In the genomic region with DNA sequence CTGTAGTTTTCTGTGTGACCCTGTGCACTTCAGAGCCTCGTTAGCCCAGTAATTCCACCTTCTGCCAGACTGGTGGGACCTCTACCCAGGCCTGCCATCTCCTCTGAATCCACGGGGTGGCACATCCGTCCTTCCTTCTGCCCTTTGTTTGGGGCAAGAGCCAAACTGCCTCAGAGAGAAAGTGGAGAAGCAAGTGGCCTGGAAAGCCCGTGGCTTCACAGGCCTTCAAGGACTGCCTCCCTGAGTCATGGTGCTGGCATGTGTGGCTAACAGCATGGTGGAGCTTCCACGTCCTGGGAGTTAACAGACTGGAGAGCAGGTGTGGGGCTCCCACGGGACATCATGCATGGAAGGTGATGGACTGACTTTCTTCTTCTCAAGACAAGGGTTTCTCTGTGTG, we compare ENCODE assay signal across 11 mouse cellular contexts. TPM values are rescaled to one million over a fixed set of nuclear protein-coding genes. Genes with fewer than 3 reads are reported as not detected.
A peak's percentile ranks its signal among the peaks of the same experiment; 100 is the strongest.
DNase-seq lines count a peak whose midpoint lies in the region; TF ChIP-seq lines count a peak whose summit lies in the region.
"Had no signal": no experiment of that assay in that cellular context is flagged by ENCODE, and none has a peak within 500 bp of the region (broad histone marks: within the 10 kb centered on the region; RNA-seq: fewer than 3 reads in every experiment).

No protein-coding gene starts in this region.

- peak; percentile 94 for DNase-seq in heart, adult 11 months
- DNase-seq in heart, postnatal 36 days, result no peak
- peak; percentile 53 for DNase-seq in MEL (ENCODE audit: low read depth, low spot score)
- peak; percentile 46 to 51 for DNase-seq in cerebellum, postnatal 36 days
- no peak for DNase-seq in limb, embryonic 10.5 days (ENCODE audit: low spot score)
- no peak for DNase-seq in T-cell, adult 2 months (ENCODE audit: low spot score)
- no peak for DNase-seq in left cerebral cortex, postnatal 14 days (ENCODE audit: low spot score in 2 of 2)
- DNase-seq in left cerebral cortex, adult 11 months (ENCODE audit: low spot score), result no peak

- H3K27ac ChIP-seq in MEL (ENCODE audit: control insufficient read depth, low read depth, low read length), result no peak overlapping the region
- H3K27ac ChIP-seq in limb, embryonic 10.5 days, result 0 out of 2 replicates have a peak overlapping the region, but pooled peaks have one; percentile 36
- H3K27ac ChIP-seq: liver, embryonic 15.5 days had no signal

- H3K36me3 ChIP-seq in MEL (ENCODE audit: control insufficient read depth in 1 of 2, insufficient read depth in 2 of 2, low read length in 2 of 2), result peaks cover 8 to 25% of the 10 kb centered on the region in 2 experiments
- peaks cover 78% of the 10 kb centered on the region for H3K36me3 ChIP-seq in limb, embryonic 10.5 days

- H3K4me3 ChIP-seq in MEL (ENCODE audit: control insufficient read depth in 1 of 2, insufficient read depth in 1 of 2, low read depth in 2 of 2, low read length in 2 of 2), result no peak overlapping the region
- H3K4me3 ChIP-seq in limb, embryonic 10.5 days, result no peak overlapping the region
- H3K4me3 ChIP-seq: liver, embryonic 15.5 days; stomach, embryonic 15.5 days had no signal

- no peak; the same call in 1 of the 2 replicates for TF ChIP-seq RAD21 in MEL (IDR thresholded peaks at IDR 0.05; ENCODE audit: low read depth, low read length)

- TF ChIP-seq POLR2A in MEL (IDR thresholded peaks at IDR 0.05; ENCODE audit: control insufficient read depth in 1 of 2, insufficient read depth in 1 of 2, low read depth in 1 of 2, low read length in 2 of 2, poor library complexity in 1 of 2), result no peak

- intact Hi-C loops in heart, postnatal 36 days (cut with DNase I), result loop anchor here (1.0 to 5.0 kb wide), 2 partner anchors 53 to 149 kb away; no protein-coding TSS in a partner anchor
- intact Hi-C loops in left cerebral cortex, postnatal 14 days (cut with DNase I), result no loop called here

- H3K79me2 ChIP-seq in MEL (ENCODE audit: control insufficient read depth, insufficient read depth, low read length, poor library complexity), result no peaks in the 10 kb centered on the region

- H3K9ac ChIP-seq in MEL (ENCODE audit: control insufficient read depth, low read depth, low read length, poor library complexity, severe bottlenecking), result no peak overlapping the region
- H3K9ac ChIP-seq: liver, embryonic 15.5 days; stomach, embryonic 15.5 days had no signal

- no peaks in the 10 kb centered on the region for H3K27me3 ChIP-seq in MEL (ENCODE audit: control insufficient read depth in 1 of 2, insufficient read depth in 2 of 2, low read length in 2 of 2)
- no peaks in the 10 kb centered on the region for H3K27me3 ChIP-seq in limb, embryonic 10.5 days (ENCODE audit: low read depth, poor library complexity, severe bottlenecking)
- H3K27me3 ChIP-seq: liver, embryonic 15.5 days; stomach, embryonic 15.5 days had no signal

- H3K4me1 ChIP-seq in MEL (ENCODE audit: control insufficient read depth in 1 of 2, insufficient read depth in 2 of 2, low read length in 2 of 2), result peaks cover 10 to 14% of the 10 kb centered on the region in 2 experiments
- H3K4me1 ChIP-seq in limb, embryonic 10.5 days, result peaks cover 15% of the 10 kb centered on the region

- no peak for TF ChIP-seq EP300 in MEL (IDR thresholded peaks at IDR 0.05; ENCODE audit: low read depth in 1 of 2, low read length in 2 of 2)

- no peak; a peak in 1 of 6 replicates for TF ChIP-seq CTCF in MEL (IDR thresholded peaks at IDR 0.05 in 2 of 3, conservative IDR thresholded peaks at IDR 0.05 in 1 of 3; ENCODE audit: control insufficient read depth in 1 of 3, insufficient read depth in 1 of 3, low read depth in 2 of 3, low read length in 3 of 3, poor library complexity in 1 of 3, severe bottlenecking in 1 of 3)

- H3K9me3 ChIP-seq in MEL (replicated peaks; ENCODE audit: insufficient read depth, low read length), result no peaks in the 10 kb centered on the region
- no peaks in the 10 kb centered on the region for H3K9me3 ChIP-seq in limb, embryonic 10.5 days (replicated peaks)
- H3K9me3 ChIP-seq: G1E; liver, embryonic 15.5 days; stomach, embryonic 15.5 days had no signal

- 84% methylated on average over 6 of the region's 6 CpGs for WGBS in limb, embryonic 10.5 days

TF ChIP-seq in MEL, 35 proteins besides CTCF, POLR2A, EP300 and RAD21:
- TF ChIP-seq TAL1 (IDR thresholded peaks at IDR 0.05; ENCODE audit: low read length) (no peak), SMC3 (IDR thresholded peaks at IDR 0.05; ENCODE audit: low read depth, low read length) (peak; percentile 20; the same call in 1 of the 2 replicates)

RNA-seq across cellular contexts. Expression of a gene that starts 8.8 kb away (rescaled TPM):
- total RNA-seq in heart, postnatal 36 days (2021), result 1 to 10 TPM; 4.4 to 4.6 TPM
- total RNA-seq in MEL (2012; rRNA removed), result 304 and 305 TPM in 2 replicates
- polyA plus RNA-seq in MEL (2012; ENCODE audit: insufficient read depth in 1 of 2, insufficient read length in 2 of 2, low read depth in 1 of 2, low replicate concordance in 2 of 2, missing spikeins in 1 of 2), result 100 to 1,000 TPM in 1 of 2 experiments, not detected in 1; 377 TPM
- polyA plus RNA-seq in limb, embryonic 10.5 days (2016; fragmentation: Nextera tagmentation; extraction: Ambion mirVana), result 225 and 232 TPM in 2 replicates
- 1 to 10 TPM; 2.6 to 2.7 TPM for total RNA-seq in left cerebral cortex, postnatal 14 days (2021)

RNA-seq across cellular contexts. Expression of a gene that starts 28.1 kb away (rescaled TPM):
- total RNA-seq in heart, postnatal 36 days (2021), result 1 to 10 TPM; 2.2 to 3.4 TPM
- 58.1 and 69.1 TPM in 2 replicates for total RNA-seq in MEL (2012; rRNA removed)
- polyA plus RNA-seq in MEL (2012; ENCODE audit: insufficient read depth in 1 of 2, insufficient read length in 2 of 2, low read depth in 1 of 2, low replicate concordance in 2 of 2, missing spikeins in 1 of 2), result 10 to 100 TPM in 1 of 2 experiments, not detected in 1; 90.6 TPM
- 55.2 and 57.3 TPM in 2 replicates for polyA plus RNA-seq in limb, embryonic 10.5 days (2016; fragmentation: Nextera tagmentation; extraction: Ambion mirVana)
- total RNA-seq in left cerebral cortex, postnatal 14 days (2021), result 10 to 100 TPM; 13.5 to 16.7 TPM

RNA-seq across cellular contexts. Expression of a gene that starts 47.2 kb away (rescaled TPM):
- total RNA-seq in heart, postnatal 36 days (2021), result 10 to 100 TPM; 50.5 to 54.2 TPM
- total RNA-seq in MEL (2012; rRNA removed), result 5.9 and 7.6 TPM in 2 replicates
- 10 to 100 TPM in 1 of 2 experiments, not detected in 1; 16.3 TPM for polyA plus RNA-seq in MEL (2012; ENCODE audit: insufficient read depth in 1 of 2, insufficient read length in 2 of 2, low read depth in 1 of 2, low replicate concordance in 2 of 2, missing spikeins in 1 of 2)
- 22.7 and 24.2 TPM in 2 replicates for polyA plus RNA-seq in limb, embryonic 10.5 days (2016; fragmentation: Nextera tagmentation; extraction: Ambion mirVana)
- 1 to 10 TPM; 7.4 to 7.6 TPM for total RNA-seq in left cerebral cortex, postnatal 14 days (2021)
- polyA plus RNA-seq: G1E had no signal

Comparison
In these comparisons a context has a peak if more than half of its experiments do, and no peak if none do; other contexts are left out.
1. DNase-seq: peak in heart, adult 11 months (single experiment), MEL (single experiment) and cerebellum, postnatal 36 days (2 of 2); none in heart, postnatal 36 days (0 of 2), limb, embryonic 10.5 days (single experiment), T-cell, adult 2 months (single experiment), left cerebral cortex, postnatal 14 days (0 of 2) and left cerebral cortex, adult 11 months (single experiment).
2. RNA of a gene that starts 8.8 kb away (total RNA-seq): 304 to 305 TPM in MEL; 4.4 to 4.6 TPM in heart, postnatal 36 days and 2.6 to 2.7 TPM in left cerebral cortex, postnatal 14 days; every median in the first group is over 10 times any median in the second.